Mouse (Mus musculus) frontal cortex, postnatal 36 days (tissue): Measurements from ENCODE around the gene Ldlrad3.
A peak's percentile ranks its signal among the peaks of the same experiment; 100 is the strongest.

Experiments used
- DNase-seq, 2 experiments: peaks; one replicate each; pipeline ENCODE4 v3.0.0; 2022; ENCODE audit warnings: low spot score in 2 of 2

Ldlrad3 gene

DNA sequence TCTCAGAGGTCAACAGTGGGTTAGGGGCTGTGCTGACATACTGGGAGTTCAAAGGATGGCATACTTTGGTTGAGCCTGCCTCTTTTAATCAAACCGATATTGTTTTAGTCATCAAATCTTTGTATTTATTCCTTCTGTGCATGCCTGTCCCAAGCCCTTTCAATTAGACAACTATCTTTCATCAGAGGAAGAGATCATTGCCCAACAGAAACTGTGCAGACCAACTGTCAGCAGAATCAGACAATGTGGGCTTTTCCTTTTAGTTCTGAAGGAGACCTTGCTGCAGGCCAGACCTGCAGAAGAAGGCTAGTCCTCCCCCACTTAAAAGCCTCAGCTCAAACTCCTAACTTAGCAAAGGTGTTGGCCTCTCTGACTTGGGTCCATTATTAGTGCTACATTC lies 41.9 kb downstream of the Ldlrad3 start:
- DNase-seq, result no peak

DNA sequence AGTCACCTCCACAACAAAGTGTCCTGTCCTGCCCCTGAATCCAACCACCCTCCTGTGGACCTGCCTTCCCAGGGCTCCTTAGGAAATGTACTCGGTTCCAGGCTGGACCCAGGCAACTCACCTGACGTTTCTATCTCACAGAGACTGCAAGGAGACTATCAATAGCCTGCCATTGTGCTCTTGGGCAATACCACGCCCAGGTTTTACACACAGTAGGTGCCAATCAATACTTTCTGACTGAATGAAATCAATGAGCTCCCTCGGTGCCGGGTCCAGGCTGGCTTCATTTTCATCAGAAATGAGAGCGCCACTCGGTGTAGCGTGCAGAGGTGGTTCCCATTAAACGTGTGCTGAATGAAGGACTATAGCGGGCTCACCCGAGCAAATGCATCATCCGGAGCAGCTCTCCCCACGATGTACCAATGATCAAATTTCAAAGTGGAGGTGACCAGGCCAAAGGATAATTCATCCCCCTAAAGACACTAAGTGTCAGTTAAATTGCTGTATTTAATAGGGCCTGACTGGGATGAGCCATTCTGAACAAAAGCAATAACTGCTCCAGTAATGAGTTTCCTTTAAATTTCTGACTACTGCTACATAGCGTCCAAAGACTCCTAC lies 43.4 kb downstream of the Ldlrad3 start:
- DNase-seq, result no peak

DNA sequence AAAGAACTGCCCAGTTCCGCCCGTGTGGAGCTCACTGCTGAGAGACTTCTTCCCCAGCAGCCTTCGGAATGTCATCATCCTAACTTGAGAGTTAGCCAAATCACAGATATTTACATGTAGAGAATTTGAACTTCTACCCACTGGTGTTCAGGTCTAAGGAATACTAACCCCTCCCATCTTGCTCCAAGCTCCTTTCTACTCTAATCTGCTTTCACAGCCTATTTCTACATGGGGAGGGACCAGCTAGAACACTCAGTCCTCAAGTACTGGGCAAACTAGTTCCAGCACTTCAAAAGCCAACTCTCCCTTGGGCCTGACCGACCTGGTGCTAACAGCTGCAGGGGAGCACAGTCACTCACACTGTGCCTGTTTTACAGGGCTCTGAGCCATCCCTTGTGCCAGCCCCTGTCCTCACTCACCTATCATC lies 44.0 kb downstream of the Ldlrad3 start:
- DNase-seq, result no peak

DNA sequence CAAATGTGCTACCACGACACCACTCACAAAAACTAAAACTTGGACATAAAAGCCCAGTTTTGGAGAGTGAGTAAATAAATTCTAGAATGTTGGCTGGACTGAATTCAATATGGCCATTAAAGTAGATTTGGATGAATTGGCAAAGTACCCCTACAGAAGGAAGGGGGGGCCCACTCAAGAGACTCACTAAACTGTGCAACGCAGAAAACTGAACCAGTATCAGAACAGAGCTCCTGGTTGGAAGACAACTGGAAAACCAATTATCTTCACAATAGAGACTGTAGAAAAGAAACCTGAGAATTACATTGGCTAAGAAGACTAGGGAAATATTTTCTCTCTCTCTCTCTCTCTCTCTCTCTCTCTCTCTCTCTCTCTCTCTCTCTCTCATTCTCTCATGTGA lies 45.0 kb downstream of the Ldlrad3 start:
- no peak for DNase-seq

DNA sequence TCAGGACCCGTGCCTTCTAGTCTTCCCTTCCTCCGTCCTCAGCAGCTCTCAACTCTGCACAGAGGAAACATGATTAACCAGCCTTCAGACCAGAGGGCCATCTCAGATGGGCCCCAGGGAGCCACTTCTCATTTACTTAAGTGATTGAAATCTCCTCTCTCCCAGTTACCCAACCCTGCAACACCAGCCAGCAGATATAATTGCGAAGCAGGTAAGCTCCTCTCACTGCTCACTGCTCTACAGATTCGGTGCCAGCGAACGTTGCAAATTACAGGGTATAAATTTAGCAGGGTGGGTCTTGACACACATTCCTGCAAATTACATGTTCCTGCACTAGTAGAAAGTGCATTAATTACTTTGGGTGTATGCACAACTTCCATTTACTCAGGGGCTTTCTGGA lies 48.3 kb downstream of the Ldlrad3 start:
- no peak for DNase-seq

DNA sequence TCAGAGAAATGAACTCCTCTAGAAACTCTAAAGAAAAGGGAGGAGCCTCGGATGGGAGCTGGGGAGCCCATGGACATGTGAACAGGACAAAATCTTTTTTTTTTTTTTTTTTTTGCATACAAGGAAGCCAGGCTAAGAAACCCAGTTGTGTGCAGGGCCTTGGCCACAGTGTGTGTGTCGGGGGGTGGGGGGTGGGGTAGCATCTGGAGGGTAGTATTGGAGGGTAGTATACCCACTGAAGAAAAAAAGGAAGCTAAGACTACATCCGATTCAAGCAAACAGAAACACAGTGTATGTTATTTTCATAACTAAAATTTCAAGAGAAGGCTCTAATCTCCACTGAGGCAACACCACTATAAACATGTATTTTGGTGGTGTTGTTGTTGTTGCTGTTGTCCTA lies 50.0 kb downstream of the Ldlrad3 start:
- no peak for DNase-seq

DNA sequence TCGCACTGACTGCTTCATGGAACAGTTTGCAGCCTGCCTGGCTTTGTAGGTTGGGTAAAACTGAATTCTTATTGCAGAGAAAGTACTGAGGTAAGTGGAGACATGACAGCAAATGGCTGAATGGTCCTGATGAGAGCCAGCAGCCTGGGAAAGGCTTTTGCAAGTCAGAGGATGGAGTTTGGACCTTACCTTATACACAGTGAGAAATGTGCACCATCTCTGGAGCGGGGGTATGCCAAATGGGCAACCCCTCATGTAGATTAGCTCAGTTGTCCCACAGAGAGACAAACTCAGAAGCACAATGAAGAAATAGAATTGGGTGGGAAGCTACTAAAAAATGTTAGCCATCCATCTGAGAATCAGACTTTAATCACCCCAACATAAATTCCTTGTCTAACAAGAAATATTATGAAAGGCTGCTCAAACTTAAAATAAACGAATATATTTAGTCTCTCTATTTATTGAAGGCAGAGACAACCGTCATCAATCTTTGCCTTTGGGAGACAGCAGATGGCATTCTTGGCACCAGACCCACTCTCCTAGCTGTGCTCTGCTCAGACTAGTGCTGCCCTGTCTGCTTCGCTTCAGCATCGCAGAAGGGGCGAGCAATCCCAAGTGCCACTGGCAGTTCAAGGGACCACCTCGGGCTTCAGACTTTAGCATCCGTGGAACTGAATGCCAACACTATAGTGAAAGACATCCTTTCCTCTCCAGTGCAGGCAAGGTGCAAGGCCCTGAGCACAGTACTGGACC lies 51.5 kb downstream of the Ldlrad3 start:
- peak; percentile 79 to 89 for DNase-seq

DNA sequence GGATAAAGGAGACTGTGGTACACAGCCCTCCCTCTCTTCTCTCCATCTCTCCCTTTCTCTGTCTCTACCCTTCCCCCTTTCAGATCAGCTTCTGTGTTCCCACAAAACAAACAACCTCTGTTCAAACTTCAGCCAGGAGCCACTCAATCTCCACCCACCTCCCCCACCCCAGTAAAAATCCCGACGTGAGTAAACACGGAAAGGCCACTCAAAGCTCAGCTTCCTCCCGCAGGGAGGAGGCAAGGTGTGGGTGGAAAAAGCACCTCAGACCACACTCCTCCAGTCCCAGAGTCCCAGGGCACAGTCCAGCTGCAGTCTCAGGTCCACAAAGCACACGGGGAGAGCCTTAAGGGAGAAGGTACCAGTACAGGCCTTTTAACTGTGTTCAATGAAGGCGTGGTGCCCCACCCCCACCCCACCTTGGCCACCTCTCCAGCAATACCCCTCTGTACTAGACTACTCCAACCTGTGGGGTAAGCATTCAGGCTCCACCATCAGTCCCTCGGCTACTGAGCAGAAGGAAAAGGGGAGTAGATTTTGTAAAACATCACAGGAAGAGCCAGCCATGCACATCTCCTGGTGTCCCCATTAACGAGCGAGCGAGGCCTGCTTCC lies 53.1 kb downstream of the Ldlrad3 start:
- DNase-seq, result no peak

DNA sequence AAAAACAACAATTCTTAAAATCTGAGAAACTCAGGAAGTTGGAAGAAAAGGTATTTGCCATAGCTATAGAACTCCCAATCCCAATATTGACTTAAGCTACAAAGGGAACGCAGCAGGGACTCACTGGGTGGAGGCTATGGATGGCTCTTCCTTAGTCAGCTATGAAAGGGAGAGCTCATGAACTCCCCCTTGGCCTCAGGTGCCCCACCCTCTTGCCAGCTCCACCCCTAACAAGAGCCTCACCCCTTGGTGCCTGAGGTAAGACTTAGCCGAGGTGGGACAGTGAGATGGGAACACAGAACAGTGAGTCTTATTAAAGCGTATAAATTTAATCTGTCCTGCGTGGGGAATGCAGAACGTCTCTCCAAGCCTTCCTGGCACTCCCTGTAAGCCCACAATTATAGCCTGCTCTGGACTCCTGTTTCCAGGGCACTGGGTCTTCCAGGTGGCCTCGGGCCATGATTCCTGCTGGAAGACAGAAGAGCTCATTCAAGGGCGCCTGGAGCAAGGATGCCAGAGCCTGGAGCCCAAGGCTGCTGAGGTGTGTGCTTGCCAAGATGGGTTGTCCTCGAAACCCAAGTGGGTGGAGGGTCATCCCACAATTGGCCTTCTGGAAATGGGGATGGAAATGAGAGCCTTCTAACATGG lies 55.9 kb downstream of the Ldlrad3 start:
- DNase-seq, result peak; percentile 35 to 65

DNA sequence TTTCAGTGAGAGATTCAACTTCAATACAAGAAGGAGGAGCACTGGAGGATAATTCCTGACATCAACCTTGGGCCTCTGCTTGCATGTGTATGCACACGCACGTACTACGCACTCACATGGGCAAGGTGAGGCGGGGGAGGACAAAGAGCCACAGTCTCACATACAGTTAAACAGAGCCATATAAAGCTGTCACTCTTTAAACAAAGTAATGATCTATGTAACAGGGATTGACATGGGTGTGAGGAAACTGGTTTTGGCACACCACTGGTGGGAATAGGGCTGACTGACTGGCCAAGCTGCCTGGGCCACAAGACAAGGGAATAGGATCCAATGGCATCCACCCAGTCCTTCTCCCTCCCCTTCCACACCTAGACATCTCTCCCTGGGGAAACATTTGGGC lies 57.0 kb downstream of the Ldlrad3 start:
- DNase-seq, result no peak

DNA sequence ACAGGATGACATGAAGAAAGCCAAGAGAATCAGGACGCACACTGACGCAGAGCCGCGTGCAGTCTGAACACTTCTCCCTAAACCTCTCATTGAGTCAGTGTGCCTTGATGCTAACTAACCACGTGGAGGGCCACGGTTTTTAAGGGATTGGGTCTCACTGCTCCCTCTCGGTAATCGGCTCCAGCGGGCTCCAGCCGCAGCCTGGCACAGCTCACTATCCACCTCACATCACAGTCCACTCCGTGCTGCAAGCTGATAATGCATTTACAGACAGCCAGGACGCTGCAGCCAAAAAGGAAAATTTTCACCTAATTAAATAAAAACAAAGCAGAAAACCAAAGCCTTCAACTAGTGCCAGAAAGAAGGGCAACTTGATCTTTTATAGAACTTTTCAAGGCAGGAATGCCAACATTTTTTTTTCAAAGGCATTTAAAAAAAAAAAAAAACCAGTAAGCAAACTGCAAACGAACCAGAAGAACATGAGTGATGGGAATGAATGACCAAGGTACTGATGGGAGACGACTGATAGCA lies 57.6 kb downstream of the Ldlrad3 start:
- no peak for DNase-seq

DNA sequence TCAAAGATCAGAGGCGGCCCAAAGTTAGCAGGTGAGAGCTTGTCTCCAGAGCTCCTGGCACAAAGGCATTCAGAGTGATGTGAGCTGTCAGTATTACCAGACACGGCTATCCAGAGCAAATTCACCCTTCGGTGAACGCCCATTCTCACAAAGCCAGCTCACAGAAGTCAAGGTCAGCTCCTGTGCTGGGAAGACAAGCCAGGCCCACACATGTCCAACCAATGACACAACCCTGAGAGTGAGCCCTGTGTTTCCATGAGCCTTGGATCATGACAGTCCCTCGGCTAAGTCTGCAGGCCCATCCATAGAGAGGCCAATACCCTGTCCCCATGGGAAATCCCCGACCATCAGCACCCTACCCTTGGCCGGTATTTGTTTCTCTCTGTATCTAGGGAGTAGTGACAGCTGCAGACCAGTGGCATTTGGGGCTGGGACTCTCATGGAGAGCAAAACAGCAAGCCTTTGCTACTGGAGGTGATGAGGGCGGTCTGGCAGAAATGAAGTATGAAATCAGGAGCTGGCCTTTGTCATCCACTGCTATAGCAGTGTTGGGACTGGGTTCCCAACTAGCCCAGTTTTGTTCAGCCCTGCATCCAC lies 58.3 kb downstream of the Ldlrad3 start:
- no peak for DNase-seq

DNA sequence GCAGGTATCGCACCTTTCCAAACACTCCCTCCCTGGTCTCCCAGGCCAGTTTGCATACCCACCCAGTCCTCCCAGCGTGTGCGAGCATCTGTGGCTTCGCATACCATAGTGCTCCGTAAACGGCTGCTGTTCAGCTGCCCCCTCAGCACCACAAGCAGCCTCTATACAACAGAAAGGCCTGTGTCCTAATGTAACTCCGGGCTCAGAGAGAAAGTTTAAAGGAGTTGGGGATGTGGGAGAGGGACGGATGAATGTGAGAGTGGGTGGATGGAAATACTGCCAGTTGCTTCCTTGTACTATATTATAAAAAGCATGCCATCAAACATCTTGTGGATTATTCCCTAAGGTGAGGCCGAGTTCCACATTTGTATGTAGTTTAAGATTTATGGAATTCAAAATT lies 59.0 kb downstream of the Ldlrad3 start:
- DNase-seq, result no peak

DNA sequence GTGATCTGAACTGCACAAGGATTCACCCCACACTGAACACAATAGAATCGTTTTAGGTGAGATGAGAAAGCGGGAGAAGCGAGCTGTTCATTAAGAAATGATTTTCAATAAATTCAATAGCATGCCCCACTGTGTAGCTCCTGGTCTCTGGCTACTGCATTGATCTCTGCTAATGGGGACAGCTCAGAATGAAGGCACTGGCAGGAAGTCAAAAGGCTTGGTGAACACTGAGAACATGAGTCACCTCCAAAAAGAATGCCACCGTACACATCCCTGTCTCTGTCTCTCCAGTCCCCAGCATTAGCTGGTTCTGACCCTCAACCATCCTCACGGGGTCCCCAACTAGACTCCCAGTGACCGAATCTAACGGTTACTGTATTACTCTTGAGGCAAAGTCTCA lies 60.1 kb downstream of the Ldlrad3 start:
- no peak for DNase-seq

DNA sequence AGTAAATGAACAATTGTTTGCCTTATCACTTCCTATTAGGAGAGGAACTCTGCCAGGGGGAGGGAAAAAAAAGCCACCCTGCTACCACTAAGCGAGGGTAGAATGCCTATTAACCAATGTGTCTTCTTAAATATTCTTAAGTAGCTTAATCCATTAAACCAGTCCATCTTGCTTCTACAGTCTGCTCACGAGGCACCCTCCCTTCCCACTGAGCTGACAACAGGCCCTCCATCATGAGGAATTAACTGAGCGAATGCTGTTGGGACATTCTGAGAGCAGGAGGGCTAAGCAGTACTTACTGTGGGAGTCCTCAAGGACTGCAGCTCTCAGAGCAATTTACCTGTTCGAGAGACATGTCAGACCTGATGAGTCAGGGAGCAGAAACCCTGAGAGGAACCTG lies 61.1 kb downstream of the Ldlrad3 start:
- no peak for DNase-seq

DNA sequence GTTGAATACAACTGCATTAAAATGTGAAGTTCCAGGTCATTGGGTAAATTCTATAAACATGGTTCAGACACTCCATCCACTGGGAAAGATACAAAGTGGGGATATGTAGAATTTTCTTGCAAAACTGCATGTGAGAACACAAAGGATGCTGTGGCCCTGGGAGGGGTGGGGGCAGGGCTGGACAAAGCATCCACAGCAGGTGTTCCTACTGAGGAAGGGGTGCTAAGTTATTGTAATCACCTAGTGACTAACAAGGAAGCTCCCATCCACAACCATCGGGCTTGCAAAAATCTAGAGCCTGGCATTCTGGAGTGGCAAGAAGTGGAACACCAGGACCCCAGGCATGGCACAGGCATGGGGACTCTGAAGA lies 64.1 kb downstream of the Ldlrad3 start:
- no peak for DNase-seq

DNA sequence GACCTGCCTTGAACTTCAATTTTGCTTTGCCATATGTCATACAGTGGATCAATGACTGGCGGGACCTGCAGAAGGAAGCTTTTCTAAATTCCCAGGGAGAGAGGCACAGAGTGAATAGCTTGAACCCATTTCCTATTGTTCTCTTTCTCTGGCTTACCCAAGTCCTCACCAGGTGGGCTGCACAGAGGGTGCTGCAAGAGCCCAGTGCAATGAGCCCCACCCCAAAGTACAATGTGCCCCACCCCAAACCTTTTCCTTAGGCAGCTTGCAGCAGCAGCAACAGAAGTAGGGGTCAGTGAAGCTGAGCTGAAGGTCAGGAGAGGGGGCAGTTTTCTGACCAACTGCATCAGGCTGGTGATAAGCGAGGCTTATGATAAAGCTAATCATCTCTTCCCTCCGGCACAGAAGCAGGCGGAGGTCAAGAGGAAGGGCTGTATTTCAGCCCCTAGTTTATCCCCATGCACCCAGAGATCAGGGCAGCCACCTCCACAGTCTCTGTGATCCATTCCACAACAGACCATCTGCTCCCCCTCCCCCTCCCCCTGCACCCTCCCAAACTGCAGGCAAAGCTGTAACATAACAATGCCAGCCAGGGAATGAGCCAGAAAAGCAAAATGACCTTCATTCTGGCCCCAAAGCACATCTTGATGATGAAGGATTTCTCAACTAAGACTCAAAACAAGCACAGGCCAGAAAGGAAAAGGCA lies 64.6 kb downstream of the Ldlrad3 start:
- no peak for DNase-seq

DNA sequence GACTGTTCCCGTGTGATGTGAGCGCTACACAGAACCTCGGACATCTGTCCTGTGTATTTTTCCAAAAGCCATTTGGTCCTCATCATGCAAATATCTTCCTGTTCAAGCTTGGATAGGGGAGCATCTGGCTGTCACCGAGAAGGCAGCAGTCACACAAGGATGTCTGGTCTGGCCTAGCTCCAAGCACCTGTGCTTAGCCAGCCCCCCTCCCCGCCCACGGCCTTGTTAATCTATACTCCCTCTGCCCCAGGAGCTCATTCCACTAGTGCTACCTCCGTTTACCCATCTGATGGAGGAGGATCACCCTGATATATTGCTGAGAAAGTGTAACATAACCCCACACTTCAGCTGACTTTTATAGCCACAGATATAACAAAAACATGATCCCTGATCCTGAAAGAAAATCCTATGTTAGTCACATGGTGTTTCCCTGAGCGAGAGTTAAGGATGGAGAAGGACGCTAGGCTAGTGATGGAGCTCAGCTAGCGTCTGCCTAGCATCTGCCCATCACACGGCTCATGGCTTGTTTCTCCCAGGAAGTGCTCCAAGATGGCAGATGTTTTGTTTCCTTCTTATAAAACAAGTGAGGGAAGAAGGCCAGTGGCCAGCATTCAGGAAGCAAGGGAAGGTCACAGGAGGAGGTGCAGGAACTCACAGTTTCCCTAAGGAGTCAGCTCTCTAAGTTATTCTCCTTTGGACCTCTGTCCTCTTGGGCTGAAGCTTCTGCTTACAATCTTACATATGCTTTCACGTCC lies 66.3 kb downstream of the Ldlrad3 start:
- no peak for DNase-seq

DNA sequence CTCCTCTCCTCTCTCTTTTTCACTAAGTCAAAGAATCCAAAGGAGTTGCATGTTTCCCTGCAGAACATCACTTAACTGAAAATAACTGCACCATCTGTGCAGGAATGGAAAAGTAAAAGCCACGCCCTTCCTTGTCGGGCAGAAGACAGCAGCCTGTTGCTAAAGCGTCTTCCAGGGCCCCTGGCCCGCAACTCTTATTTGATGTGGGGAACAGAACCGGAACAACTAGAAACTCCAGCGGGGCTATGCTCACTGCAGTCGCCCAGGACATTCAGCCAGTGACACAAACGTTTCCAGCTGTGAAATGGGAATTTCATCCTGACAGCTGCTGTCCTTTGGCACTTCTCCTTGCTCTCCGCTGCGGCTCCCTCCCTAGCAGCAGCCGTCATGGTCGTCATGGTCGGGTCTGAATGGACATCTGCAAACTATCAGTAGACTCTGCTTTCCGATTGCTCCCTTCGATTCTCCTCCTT lies 67.2 kb downstream of the Ldlrad3 start:
- peak; percentile 47 to 71 for DNase-seq

DNA sequence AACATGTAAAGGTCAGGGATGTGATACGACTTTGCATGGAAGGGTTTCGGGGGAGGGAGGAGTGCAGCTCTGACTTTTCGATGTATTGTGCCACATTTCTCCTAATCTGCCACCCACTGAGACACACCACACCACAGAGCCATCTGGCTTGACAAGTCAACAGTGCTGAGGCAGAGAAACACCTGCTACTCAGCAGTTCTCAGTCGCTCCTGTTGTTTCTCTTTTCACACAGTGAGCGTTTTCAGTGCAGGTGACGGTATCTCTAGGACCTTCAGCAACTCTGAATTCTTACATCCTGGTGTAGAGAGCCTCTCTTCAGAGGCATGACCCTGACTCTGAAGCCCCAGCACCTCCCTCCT lies 68.8 kb downstream of the Ldlrad3 start:
- no peak for DNase-seq
